Comparison of ENCODE assay signal across 14 mouse cellular contexts in the genomic region with DNA sequence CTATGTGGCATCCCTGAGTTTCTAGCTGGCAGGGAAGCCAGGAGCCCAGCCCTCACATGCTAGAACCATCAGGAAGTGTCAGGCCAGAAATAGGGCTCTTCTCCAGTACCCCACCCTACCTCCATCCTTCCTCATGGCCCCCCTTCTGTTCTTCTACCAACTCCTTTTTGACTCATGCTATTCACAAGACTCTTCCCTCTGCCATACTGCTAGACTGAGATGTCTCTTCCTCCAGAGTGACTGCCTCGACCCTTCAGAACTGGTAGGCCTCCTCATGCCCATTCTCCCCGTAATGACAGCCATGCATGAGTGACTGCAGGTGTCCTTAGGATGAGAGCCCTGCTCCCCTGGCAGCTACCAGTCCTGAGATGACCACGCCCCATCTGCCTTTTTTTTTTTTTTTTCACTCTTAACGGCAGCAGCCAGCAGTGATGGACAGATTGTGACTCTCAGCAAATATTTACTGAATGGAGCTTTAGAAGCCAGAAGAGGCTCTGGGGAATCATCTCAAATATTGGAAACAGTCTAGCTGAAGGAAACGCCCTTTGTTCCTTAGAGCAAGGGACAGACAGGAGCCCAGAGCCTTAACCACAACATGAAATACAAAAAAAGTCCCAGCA. TPM values are rescaled to one million over a fixed set of nuclear protein-coding genes. Genes with fewer than 3 reads are reported as not detected.
DNase-seq lines count a peak whose midpoint lies in the region; ATAC-seq and TF ChIP-seq lines count a peak whose summit lies in the region.
"Had no signal": no experiment of that assay in that cellular context is flagged by ENCODE, and none has a peak within 500 bp of the region (broad histone marks: within the 10 kb centered on the region; RNA-seq: fewer than 3 reads in every experiment).

No protein-coding gene starts in this region.

- WGBS in heart, embryonic 15.5 days, result 45% methylated on average over 5 of the region's 5 CpGs
- 23% methylated on average over 5 of the region's 5 CpGs for WGBS in thymus, adult 2 months

- peaks cover 5% of the 10 kb centered on the region for H3K36me3 ChIP-seq in heart, embryonic 15.5 days
- no peaks in the 10 kb centered on the region for H3K36me3 ChIP-seq in thymus, adult 2 months (ENCODE audit: control insufficient read depth, insufficient read depth, low read length)
- H3K36me3 ChIP-seq: midbrain, embryonic 13.5 days had no signal

- H3K9me3 ChIP-seq in heart, embryonic 15.5 days (replicated peaks), result no peaks in the 10 kb centered on the region
- H3K9me3 ChIP-seq: midbrain, embryonic 13.5 days had no signal

- H3K27me3 ChIP-seq in heart, embryonic 15.5 days, result no peaks in the 10 kb centered on the region
- H3K27me3 ChIP-seq in thymus, adult 2 months (ENCODE audit: control insufficient read depth, insufficient read depth, low read length), result no peaks in the 10 kb centered on the region
- H3K27me3 ChIP-seq: midbrain, embryonic 13.5 days had no signal

- DNase-seq in heart, postnatal 36 days, result no peak
- no peak for DNase-seq in thymus, adult 2 months
- DNase-seq in thymus, postnatal 10 days (ENCODE audit: low spot score in 2 of 2), result no peak
- peak; percentile 32 for DNase-seq in skeletal muscle tissue, adult 2 months (ENCODE audit: low read depth, low spot score)
- DNase-seq in urinary bladder, postnatal 36 days (ENCODE audit: low spot score in 2 of 2), result no peak
- no peak for DNase-seq in ovary, postnatal 14 days (ENCODE audit: low spot score)
- DNase-seq: cerebellum, adult 18-20 months; gastrocnemius, postnatal 14 days; right cerebral cortex, postnatal 25 days had no signal

- ATAC-seq in heart, embryonic 15.5 days (replicated peaks; ENCODE audit: insufficient number of reproducible peaks, insufficient read depth, low FRiP score, low read depth), result no peak; the same call in 1 of the 2 replicates
- ATAC-seq: forebrain, embryonic 16.5 days; midbrain, embryonic 13.5 days had no signal

- no peak for TF ChIP-seq CTCF in thymus, adult 2 months (IDR thresholded peaks at IDR 0.05; ENCODE audit: borderline replicate concordance, control insufficient read depth, extremely low read depth, insufficient read depth, low read length, poor library complexity)

- no peak overlapping the region for H3K4me2 ChIP-seq in heart, embryonic 15.5 days
- H3K4me2 ChIP-seq: midbrain, embryonic 13.5 days had no signal

- intact Hi-C loops in heart, postnatal 36 days (cut with DNase I), result no loop called here

- peak overlapping the region; percentile 33; the same call in 1 of the 2 replicates for H3K27ac ChIP-seq in heart, embryonic 15.5 days
- peak overlapping the region; percentile 63 for H3K27ac ChIP-seq in thymus, adult 2 months (ENCODE audit: control insufficient read depth, insufficient read depth, low read length)
- H3K27ac ChIP-seq: layer of hippocampus, adult 2 months; left cerebral cortex, adult 2 months; midbrain, embryonic 13.5 days had no signal

- H3K4me3 ChIP-seq in heart, embryonic 15.5 days, result no peak overlapping the region
- no peak overlapping the region for H3K4me3 ChIP-seq in thymus, adult 2 months (ENCODE audit: control insufficient read depth, insufficient read depth, low read length)
- H3K4me3 ChIP-seq: layer of hippocampus, adult 2 months; left cerebral cortex, adult 2 months; midbrain, embryonic 13.5 days had no signal

- no peak for TF ChIP-seq POLR2A in thymus, adult 2 months (IDR thresholded peaks at IDR 0.05; ENCODE audit: control insufficient read depth, extremely low read depth, insufficient read depth, low read length, poor library complexity)

- no peak overlapping the region for H3K9ac ChIP-seq in heart, embryonic 15.5 days
- H3K9ac ChIP-seq: midbrain, embryonic 13.5 days had no signal

- peaks cover 25% of the 10 kb centered on the region for H3K4me1 ChIP-seq in heart, embryonic 15.5 days (replicated peaks)
- peaks cover 38% of the 10 kb centered on the region for H3K4me1 ChIP-seq in thymus, adult 2 months (replicated peaks; ENCODE audit: control insufficient read depth, insufficient read depth, low read length)
- H3K4me1 ChIP-seq: midbrain, embryonic 13.5 days had no signal

RNA-seq across cellular contexts. Expression of a gene that starts 23.7 kb away (rescaled TPM):
- 121 and 148 TPM in 2 replicates for polyA plus RNA-seq in heart, embryonic 15.5 days (2015; fragmentation: Nextera tagmentation; extraction: Ambion mirVana)
- total RNA-seq in heart, postnatal 36 days (2021), result 100 to 1,000 TPM; 401 to 451 TPM
- polyA plus RNA-seq in thymus, adult 2 months (2012; rRNA removed), result 4.3 and 9.6 TPM in 2 replicates

Comparison
In these comparisons a context has a peak if more than half of its experiments do, and no peak if none do; other contexts are left out.
1. RNA of a gene that starts 23.7 kb away (polyA plus RNA-seq): 121 to 148 TPM in heart, embryonic 15.5 days; 4.3 to 9.6 TPM in thymus, adult 2 months; every median in the first group is over 10 times any median in the second.